Mouse (Mus musculus): ENCODE data around the gene Camta1.

DNA sequence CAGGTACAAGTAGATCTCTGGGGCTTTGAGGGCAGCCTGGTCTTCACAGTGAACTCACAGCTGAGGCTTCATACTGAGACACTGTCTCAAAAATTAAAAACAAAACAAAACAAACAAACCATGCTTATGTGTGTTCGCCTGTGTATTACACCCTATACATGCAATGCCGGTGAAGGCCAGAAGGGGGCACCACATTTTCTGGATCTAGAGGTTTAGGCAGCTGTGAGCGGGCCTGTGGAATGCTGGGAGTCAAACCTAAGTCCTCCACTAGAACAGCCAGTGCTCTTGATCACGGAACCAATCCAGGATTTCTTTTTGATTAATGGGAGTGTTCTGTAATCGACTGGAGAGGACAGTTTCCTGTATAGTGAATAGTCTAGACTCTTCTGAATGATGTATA is 935.8 kb downstream of the Camta1 start:
- peak; percentile 93 for TF ChIP-seq CTCF (conservative IDR thresholded peaks at IDR 0.05; ENCODE audit: low read length)
- no peak for TF ChIP-seq NANOG (IDR thresholded peaks at IDR 0.05; ENCODE audit: borderline replicate concordance, low read length)
